ENCODE assay signal across 28 mouse cellular contexts in genomic region chr2:135541930-135542329, GRCm38 (mm10).
DNase-seq lines count a peak whose midpoint lies in the region; ATAC-seq and TF ChIP-seq lines count a peak whose summit lies in the region.
"Had no signal": no experiment of that assay in that cellular context is flagged by ENCODE, and none has a peak within 500 bp of the region (broad histone marks: within the 10 kb centered on the region; RNA-seq: fewer than 3 reads in every experiment).

No protein-coding gene starts in this region.

- H3K4me2 ChIP-seq in forebrain, embryonic 12.5 days: no peak overlapping the region
- no peak overlapping the region for H3K4me2 ChIP-seq in forebrain, embryonic 16.5 days (ENCODE audit: low read length)
- H3K4me2 ChIP-seq in hindbrain, postnatal 0 days (ENCODE audit: low read depth, low read length): no peak overlapping the region
- no peak overlapping the region for H3K4me2 ChIP-seq in hindbrain, embryonic 11.5 days (replicated peaks; ENCODE audit: low read depth, low read length)
- no peak overlapping the region for H3K4me2 ChIP-seq in liver, embryonic 12.5 days
- H3K4me2 ChIP-seq: embryonic facial prominence, embryonic 13.5 days; heart, embryonic 12.5 days; heart, embryonic 15.5 days; hindbrain, embryonic 14.5 days had no signal

- TF ChIP-seq CTCF in hindbrain, postnatal 0 days (IDR thresholded peaks at IDR 0.05; ENCODE audit: low read depth): peak; percentile 53
- peak; percentile 23 for TF ChIP-seq CTCF in E14TG2a.4 (conservative IDR thresholded peaks at IDR 0.05; ENCODE audit: low read length)

- peaks cover 4% of the 10 kb centered on the region; the same call in 1 of the 2 replicates for H3K9me3 ChIP-seq in forebrain, embryonic 12.5 days
- no peaks in the 10 kb centered on the region for H3K9me3 ChIP-seq in forebrain, embryonic 16.5 days (ENCODE audit: control insufficient read depth, low read length)
- H3K9me3 ChIP-seq in hindbrain, postnatal 0 days (ENCODE audit: low read length): no peaks in the 10 kb centered on the region
- no peaks in the 10 kb centered on the region for H3K9me3 ChIP-seq in hindbrain, embryonic 11.5 days (ENCODE audit: control insufficient read depth, low read length)
- peaks cover 18% of the 10 kb centered on the region for H3K9me3 ChIP-seq in E14TG2a.4 (ENCODE audit: low read length)
- no peaks in the 10 kb centered on the region for H3K9me3 ChIP-seq in liver, embryonic 12.5 days (replicated peaks)
- H3K9me3 ChIP-seq: embryonic facial prominence, embryonic 10.5 days; embryonic facial prominence, embryonic 13.5 days; heart, embryonic 15.5 days; hindbrain, embryonic 10.5 days had no signal

- ATAC-seq in forebrain, embryonic 12.5 days (ENCODE audit: low FRiP score): 0 out of 2 replicates have a peak, but pooled peaks have one; percentile 37
- no peak for ATAC-seq in forebrain, embryonic 16.5 days
- ATAC-seq in hindbrain, postnatal 0 days: no peak
- no peak for ATAC-seq in hindbrain, embryonic 11.5 days (ENCODE audit: low FRiP score)
- ATAC-seq in megakaryocyte-erythroid progenitor cell, adult 5-6 weeks (replicated peaks; ENCODE audit: low FRiP score, low TSS enrichment, poor library complexity, severe bottlenecking): peak; percentile 56; the same call in 1 of the 2 replicates
- no peak for ATAC-seq in liver, embryonic 12.5 days
- ATAC-seq: intestine, postnatal 0 days had no signal

- H3K27me3 ChIP-seq in forebrain, embryonic 12.5 days: no peaks in the 10 kb centered on the region
- H3K27me3 ChIP-seq in forebrain, embryonic 16.5 days (replicated peaks; ENCODE audit: control insufficient read depth, insufficient read depth, low read length): no peaks in the 10 kb centered on the region
- no peaks in the 10 kb centered on the region for H3K27me3 ChIP-seq in hindbrain, postnatal 0 days (ENCODE audit: insufficient read depth, low read length)
- no peaks in the 10 kb centered on the region for H3K27me3 ChIP-seq in hindbrain, embryonic 11.5 days (ENCODE audit: control insufficient read depth, insufficient read depth, low read length)
- H3K27me3 ChIP-seq in E14TG2a.4 (ENCODE audit: insufficient read depth, low read length): no peaks in the 10 kb centered on the region
- no peaks in the 10 kb centered on the region for H3K27me3 ChIP-seq in liver, embryonic 12.5 days (replicated peaks)
- H3K27me3 ChIP-seq: CH12.LX; embryonic facial prominence, embryonic 13.5 days; heart, embryonic 12.5 days; heart, embryonic 15.5 days had no signal

- no peak overlapping the region for H3K27ac ChIP-seq in forebrain, embryonic 12.5 days
- no peak overlapping the region for H3K27ac ChIP-seq in forebrain, embryonic 16.5 days (ENCODE audit: low read length)
- H3K27ac ChIP-seq in hindbrain, postnatal 0 days: no peak overlapping the region
- no peak overlapping the region for H3K27ac ChIP-seq in hindbrain, embryonic 11.5 days (ENCODE audit: low read depth, low read length)
- H3K27ac ChIP-seq in liver, embryonic 12.5 days: no peak overlapping the region
- H3K27ac ChIP-seq: embryonic facial prominence, embryonic 10.5 days; embryonic facial prominence, embryonic 13.5 days; heart, embryonic 15.5 days; hindbrain, embryonic 10.5 days had no signal

- H3K4me1 ChIP-seq in forebrain, embryonic 12.5 days: peaks cover 9% of the 10 kb centered on the region
- H3K4me1 ChIP-seq in forebrain, embryonic 16.5 days (replicated peaks; ENCODE audit: control insufficient read depth, insufficient read depth, low read length): peaks cover 15% of the 10 kb centered on the region
- H3K4me1 ChIP-seq in hindbrain, postnatal 0 days (ENCODE audit: insufficient read depth, low read length): no peaks in the 10 kb centered on the region; the same call in 1 of the 2 replicates
- no peaks in the 10 kb centered on the region for H3K4me1 ChIP-seq in hindbrain, embryonic 11.5 days (replicated peaks; ENCODE audit: control insufficient read depth, insufficient read depth, low read length)
- peaks cover 14% of the 10 kb centered on the region for H3K4me1 ChIP-seq in E14TG2a.4 (replicated peaks; ENCODE audit: low read depth, low read length)
- peaks cover 5% of the 10 kb centered on the region; the same call in 1 of the 2 replicates for H3K4me1 ChIP-seq in liver, embryonic 12.5 days
- H3K4me1 ChIP-seq: hindbrain, embryonic 10.5 days had no signal

- H3K36me3 ChIP-seq in forebrain, embryonic 12.5 days (replicated peaks): no peaks in the 10 kb centered on the region
- H3K36me3 ChIP-seq in forebrain, embryonic 16.5 days (ENCODE audit: control insufficient read depth, insufficient read depth): no peaks in the 10 kb centered on the region
- H3K36me3 ChIP-seq in hindbrain, postnatal 0 days (ENCODE audit: insufficient read depth, low read length): no peaks in the 10 kb centered on the region
- no peaks in the 10 kb centered on the region for H3K36me3 ChIP-seq in hindbrain, embryonic 11.5 days (ENCODE audit: control insufficient read depth, insufficient read depth, low read length)
- H3K36me3 ChIP-seq in E14TG2a.4 (ENCODE audit: insufficient read depth, low read length): no peaks in the 10 kb centered on the region
- H3K36me3 ChIP-seq in liver, embryonic 12.5 days: no peaks in the 10 kb centered on the region
- H3K36me3 ChIP-seq: embryonic facial prominence, embryonic 10.5 days; embryonic facial prominence, embryonic 13.5 days; heart, embryonic 12.5 days; heart, embryonic 15.5 days; hindbrain, embryonic 10.5 days had no signal

- no peak overlapping the region for H3K9ac ChIP-seq in forebrain, embryonic 12.5 days
- H3K9ac ChIP-seq in forebrain, embryonic 16.5 days (replicated peaks; ENCODE audit: low read depth, low read length): no peak overlapping the region
- H3K9ac ChIP-seq in hindbrain, postnatal 0 days (replicated peaks; ENCODE audit: low read length): no peak overlapping the region
- H3K9ac ChIP-seq in hindbrain, embryonic 11.5 days (ENCODE audit: low read depth, low read length): no peak overlapping the region
- H3K9ac ChIP-seq in liver, embryonic 12.5 days: no peak overlapping the region
- H3K9ac ChIP-seq: embryonic facial prominence, embryonic 13.5 days; heart, embryonic 12.5 days; heart, embryonic 15.5 days; hindbrain, embryonic 14.5 days had no signal

- H3K4me3 ChIP-seq in forebrain, embryonic 12.5 days (replicated peaks): no peak overlapping the region
- no peak overlapping the region for H3K4me3 ChIP-seq in forebrain, embryonic 16.5 days (replicated peaks; ENCODE audit: low read length)
- no peak overlapping the region for H3K4me3 ChIP-seq in hindbrain, postnatal 0 days (ENCODE audit: low read length)
- H3K4me3 ChIP-seq in hindbrain, embryonic 11.5 days (ENCODE audit: low read depth, low read length): no peak overlapping the region
- H3K4me3 ChIP-seq in E14TG2a.4 (replicated peaks; ENCODE audit: low read length): no peak overlapping the region
- no peak overlapping the region for H3K4me3 ChIP-seq in liver, embryonic 12.5 days
- H3K4me3 ChIP-seq: embryonic facial prominence, embryonic 10.5 days; embryonic facial prominence, embryonic 13.5 days; erythroblast, embryonic 14.5 days; heart, embryonic 12.5 days; heart, embryonic 15.5 days; hindbrain, embryonic 10.5 days had no signal

- peak; percentile 34 for DNase-seq in hindbrain, postnatal 0 days (ENCODE audit: low spot score)
- no peak for DNase-seq in hindbrain, embryonic 11.5 days (ENCODE audit: low spot score)
- DNase-seq: adrenal gland, adult 8-10 months; adrenal gland, postnatal 25 days; B cell, adult 2 months; cerebellum, adult 11 months; cerebellum, adult 2 months; cerebellum, adult 9-11 months; cerebellum, postnatal 36 days; embryo, embryonic 11 days; gastrocnemius, postnatal 25 days; heart, adult 18-20 months; heart, postnatal 10 days; heart, postnatal 36 days had no signal

Comparison
In these comparisons a context has a peak if more than half of its experiments do, and no peak if none do; other contexts are left out.
1. ATAC-seq: peak in forebrain, embryonic 12.5 days (single experiment) and megakaryocyte-erythroid progenitor cell, adult 5-6 weeks (single experiment); none in forebrain, embryonic 16.5 days (single experiment), hindbrain, postnatal 0 days (single experiment), hindbrain, embryonic 11.5 days (single experiment) and liver, embryonic 12.5 days (single experiment).